Mouse (Mus musculus): ENCODE results near the gene Insc. TPM values are rescaled to one million over a fixed set of nuclear protein-coding genes. Genes with fewer than 3 reads are reported as not detected.

Gene Insc
- total and polyA plus RNA-seq, 3 experiments: not detected

DNA sequence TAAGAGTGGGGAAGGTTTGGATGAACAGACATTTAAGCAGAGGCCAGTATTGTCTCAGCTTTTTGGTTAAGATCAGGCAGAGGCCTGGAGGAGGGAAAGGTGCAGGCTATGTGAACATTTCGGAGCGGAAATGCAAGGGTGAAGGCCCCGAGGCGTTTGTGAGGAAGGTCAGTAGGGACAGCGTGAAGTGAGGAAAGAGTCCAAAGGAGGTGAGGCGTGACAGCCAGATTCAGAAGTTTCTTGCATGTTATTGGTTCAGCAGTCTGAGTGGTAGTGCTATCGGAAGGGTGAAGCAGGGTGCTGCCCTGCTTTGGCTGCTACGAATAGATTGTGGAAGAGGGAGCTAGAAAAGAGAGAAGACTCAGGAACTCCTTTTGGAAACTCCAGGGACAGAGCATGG, 11.1 kb downstream of the Insc start:
- DNase-seq (ENCODE audit: low read depth, low spot score): no peak
- Histone ChIP-seq H3K27me3 (ENCODE audit: control insufficient read depth in 1 of 2, insufficient read depth in 2 of 2, low read length in 2 of 2) (no peaks in the 10 kb centered on the region), H3K79me2 (ENCODE audit: control insufficient read depth, insufficient read depth, low read length, poor library complexity) (no peaks in the 10 kb centered on the region)

DNA sequence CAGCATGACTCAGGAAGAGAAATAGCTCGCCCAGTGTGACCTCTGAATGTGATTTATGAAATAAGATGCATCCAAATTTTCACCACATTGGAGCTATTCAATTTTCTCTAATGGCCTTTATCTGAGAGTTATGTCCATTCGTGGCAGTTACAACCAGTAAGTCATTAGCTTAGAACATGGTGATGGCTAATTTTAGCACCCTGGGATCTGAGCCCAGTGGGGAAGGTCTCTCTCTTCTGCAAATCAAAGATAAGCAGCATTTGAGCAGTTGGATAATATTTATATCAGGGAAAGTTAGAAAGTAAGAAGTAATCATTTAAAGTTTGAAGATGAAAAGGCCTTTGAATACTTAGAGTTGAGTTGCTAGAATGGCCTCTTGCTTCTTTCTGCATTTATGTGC, 19.2 kb downstream of the Insc start:
- H3K4me3 ChIP-seq (ENCODE audit: control insufficient read depth in 1 of 2, insufficient read depth in 1 of 2, low read depth in 2 of 2, low read length in 2 of 2): no peak overlapping the region
- no peaks in the 10 kb centered on the region for H3K27me3 ChIP-seq (ENCODE audit: control insufficient read depth in 1 of 2, insufficient read depth in 2 of 2, low read length in 2 of 2)
- no peaks in the 10 kb centered on the region for H3K79me2 ChIP-seq (ENCODE audit: control insufficient read depth, insufficient read depth, low read length, poor library complexity)
- H3K27ac ChIP-seq (ENCODE audit: control insufficient read depth, low read depth, low read length): no peak overlapping the region
- no peaks in the 10 kb centered on the region for H3K36me3 ChIP-seq (ENCODE audit: control insufficient read depth in 1 of 2, insufficient read depth in 2 of 2, low read length in 2 of 2)
- H3K9me3 ChIP-seq (replicated peaks; ENCODE audit: insufficient read depth, low read length): no peaks in the 10 kb centered on the region
- H3K9ac ChIP-seq (ENCODE audit: control insufficient read depth, low read depth, low read length, poor library complexity, severe bottlenecking): no peak overlapping the region
- H3K4me1 ChIP-seq (ENCODE audit: control insufficient read depth in 1 of 2, insufficient read depth in 2 of 2, low read length in 2 of 2): no peaks in the 10 kb centered on the region
- no peak for DNase-seq (ENCODE audit: low read depth, low spot score)
- TF ChIP-seq RAD21 (IDR thresholded peaks at IDR 0.05; ENCODE audit: low read depth, low read length) (no peak), TCF12 (IDR thresholded peaks at IDR 0.05; ENCODE audit: low read depth, low read length) (0 out of 2 replicates have a peak, but pooled peaks have one; percentile 13)

More for the DNA sequence above, 11.1 kb downstream of the Insc start:
- no peaks in the 10 kb centered on the region for H3K9me3 ChIP-seq (replicated peaks; ENCODE audit: insufficient read depth, low read length)
- TF ChIP-seq HCFC1 (IDR thresholded peaks at IDR 0.05; ENCODE audit: low read depth, low read length): no peak
- TF ChIP-seq ELF1 (IDR thresholded peaks at IDR 0.05; ENCODE audit: low read depth, low read length): no peak
- TF ChIP-seq NRF1 (IDR thresholded peaks at IDR 0.05; ENCODE audit: insufficient read depth, low read depth, low read length, poor library complexity, severe bottlenecking): no peak
- TF ChIP-seq GATA1 (IDR thresholded peaks at IDR 0.05; ENCODE audit: low read depth, low read length): no peak
- no peak for TF ChIP-seq SIN3A (IDR thresholded peaks at IDR 0.05; ENCODE audit: low read length)
- no peak for TF ChIP-seq MYC (IDR thresholded peaks at IDR 0.05; ENCODE audit: low read depth, low read length)
- TF ChIP-seq USF1 (IDR thresholded peaks at IDR 0.05; ENCODE audit: low read depth, low read length): no peak
- no peak for TF ChIP-seq MAZ (IDR thresholded peaks at IDR 0.05; ENCODE audit: low read depth, low read length)
- TF ChIP-seq ZKSCAN1 (IDR thresholded peaks at IDR 0.05; ENCODE audit: low read depth, low read length): no peak
- TF ChIP-seq MAFK (IDR thresholded peaks at IDR 0.05; ENCODE audit: borderline replicate concordance, low read depth, low read length): no peak
- H3K27ac ChIP-seq (ENCODE audit: control insufficient read depth, low read depth, low read length): no peak overlapping the region
- no peak overlapping the region for H3K4me3 ChIP-seq (ENCODE audit: control insufficient read depth in 1 of 2, insufficient read depth in 1 of 2, low read depth in 2 of 2, low read length in 2 of 2)
- H3K36me3 ChIP-seq (ENCODE audit: control insufficient read depth in 1 of 2, insufficient read depth in 2 of 2, low read length in 2 of 2): no peaks in the 10 kb centered on the region
- H3K9ac ChIP-seq (ENCODE audit: control insufficient read depth, low read depth, low read length, poor library complexity, severe bottlenecking): no peak overlapping the region
- no peaks in the 10 kb centered on the region for H3K4me1 ChIP-seq (ENCODE audit: control insufficient read depth in 1 of 2, insufficient read depth in 2 of 2, low read length in 2 of 2)

GRCm38 (mm10) chr7:114765273-114765672, 21.8 kb downstream of the Insc start:
- Histone ChIP-seq H3K79me2 (ENCODE audit: control insufficient read depth, insufficient read depth, low read length, poor library complexity) (no peaks in the 10 kb centered on the region), H3K36me3 (ENCODE audit: control insufficient read depth in 1 of 2, insufficient read depth in 2 of 2, low read length in 2 of 2) (no peaks in the 10 kb centered on the region), H3K4me1 (ENCODE audit: control insufficient read depth in 1 of 2, insufficient read depth in 2 of 2, low read length in 2 of 2) (no peaks in the 10 kb centered on the region), H3K9ac (ENCODE audit: control insufficient read depth, low read depth, low read length, poor library complexity, severe bottlenecking) (no peak overlapping the region), H3K4me3 (ENCODE audit: control insufficient read depth in 1 of 2, insufficient read depth in 1 of 2, low read depth in 2 of 2, low read length in 2 of 2) (no peak overlapping the region), H3K27me3 (ENCODE audit: control insufficient read depth in 1 of 2, insufficient read depth in 2 of 2, low read length in 2 of 2) (no peaks in the 10 kb centered on the region), H3K27ac (ENCODE audit: control insufficient read depth, low read depth, low read length) (no peak overlapping the region), H3K9me3 (replicated peaks; ENCODE audit: insufficient read depth, low read length) (no peaks in the 10 kb centered on the region)
- TF ChIP-seq EP300 (IDR thresholded peaks at IDR 0.05; ENCODE audit: low read depth in 1 of 2, low read length in 2 of 2) (no peak), ZKSCAN1 (IDR thresholded peaks at IDR 0.05; ENCODE audit: low read depth, low read length) (no peak), USF1 (IDR thresholded peaks at IDR 0.05; ENCODE audit: low read depth, low read length) (no peak), SIN3A (IDR thresholded peaks at IDR 0.05; ENCODE audit: low read length) (no peak), KAT2A (conservative IDR thresholded peaks at IDR 0.05; ENCODE audit: low read depth, low read length) (no peak), BHLHE40 (IDR thresholded peaks at IDR 0.05; ENCODE audit: borderline replicate concordance, low read depth, low read length) (no peak), ELF1 (IDR thresholded peaks at IDR 0.05; ENCODE audit: low read depth, low read length) (no peak), ZC3H11A (IDR thresholded peaks at IDR 0.05; ENCODE audit: low read depth, low read length) (no peak), E2F4 (IDR thresholded peaks at IDR 0.05; ENCODE audit: borderline replicate concordance, low read depth, low read length) (no peak), MAFK (IDR thresholded peaks at IDR 0.05; ENCODE audit: borderline replicate concordance, low read depth, low read length) (no peak), UBTF (IDR thresholded peaks at IDR 0.05; ENCODE audit: borderline replicate concordance, insufficient read depth, low read depth, low read length) (no peak), POLR2AphosphoS2 (IDR thresholded peaks at IDR 0.05; ENCODE audit: low read length) (no peak), GATA1 (IDR thresholded peaks at IDR 0.05; ENCODE audit: low read depth, low read length) (no peak), ZMIZ1 (IDR thresholded peaks at IDR 0.05; ENCODE audit: low read depth, low read length) (no peak), MYC (IDR thresholded peaks at IDR 0.05; ENCODE audit: low read depth, low read length) (no peak)
- no peak for DNase-seq (ENCODE audit: low read depth, low spot score)
